Mouse (Mus musculus) limb, embryonic 12.5 days (tissue): Measurements from ENCODE around the gene Gpr156. TPM values are rescaled to one million over a fixed set of nuclear protein-coding genes. Genes with fewer than 3 reads are reported as not detected.
A peak's percentile ranks its signal among the peaks of the same experiment; 100 is the strongest.
"Not testable (repeated sequence)": the region's sequence is repeated elsewhere in the genome, so short reads cannot be mapped to it uniquely, and the experiment has no call there.

ENCODE experiments used
- ATAC-seq: fragments of 200-750 bp; cut with Nextera tagmentation; 2 replicates; pipeline ENCODE4 v1.8.0; 2017; ENCODE audit warnings: low read depth, moderate TSS enrichment; ENCODE audit not compliant: insufficient number of reproducible peaks, insufficient read depth, low FRiP score, low TSS enrichment
- H3K27ac ChIP-seq: fragments of 300-500 bp; sonication (generic); 2 replicates; pipeline ENCODE4 v1.5.1; 2016; ENCODE audit warnings: mild to moderate bottlenecking, moderate library complexity
- H3K27me3 ChIP-seq: fragments of 300-500 bp; sonication (generic); 2 replicates; pipeline ENCODE4 v1.6.1; 2016; ENCODE audit warnings: mild to moderate bottlenecking, moderate library complexity
- H3K36me3 ChIP-seq: fragments of 300-500 bp; sonication (generic); 2 replicates; pipeline ENCODE4 v1.6.1; 2016; ENCODE audit warnings: mild to moderate bottlenecking, moderate library complexity
- H3K4me1 ChIP-seq: fragments of 300-500 bp; sonication (generic); replicated peaks from 2 replicates; pipeline ENCODE4 v1.6.1; 2016
- H3K4me2 ChIP-seq: fragments of 300-500 bp; sonication (generic); 2 replicates; pipeline ENCODE4 v1.6.1; 2016; ENCODE audit warnings: mild to moderate bottlenecking, moderate library complexity
- H3K4me3 ChIP-seq: fragments of 300-500 bp; sonication (generic); replicated peaks from 2 replicates; pipeline ENCODE4 v1.5.1; 2016; ENCODE audit warnings: mild to moderate bottlenecking
- H3K9ac ChIP-seq: fragments of 300-500 bp; sonication (generic); replicated peaks from 2 replicates; pipeline ENCODE4 v1.6.1; 2016; ENCODE audit warnings: mild to moderate bottlenecking, moderate library complexity
- H3K9me3 ChIP-seq: fragments of 300-500 bp; sonication (generic); 2 replicates; pipeline ENCODE4 v1.6.1; 2016; ENCODE audit warnings: mild to moderate bottlenecking, moderate library complexity
- WGBS: fragments of 180-500 bp; shearing (Covaris S2); methylation state at CpG from one replicate; pipeline ENCODE4 v1.1.7; 2016; 5-methylcytosine and 5-hydroxymethylcytosine counted together
- polyA plus RNA-seq: library from polyadenylated mRNA; unstranded; fragments of >200 nt; fragmentation: Nextera tagmentation; extraction: Ambion mirVana; gene quantifications from 2 replicates; pipeline ENCODE4 v1.2.1, GENCODE M21; 2016

Gpr156 gene
- polyA plus RNA-seq, 1 experiment from 2014 or later: 1.5 TPM

DNA sequence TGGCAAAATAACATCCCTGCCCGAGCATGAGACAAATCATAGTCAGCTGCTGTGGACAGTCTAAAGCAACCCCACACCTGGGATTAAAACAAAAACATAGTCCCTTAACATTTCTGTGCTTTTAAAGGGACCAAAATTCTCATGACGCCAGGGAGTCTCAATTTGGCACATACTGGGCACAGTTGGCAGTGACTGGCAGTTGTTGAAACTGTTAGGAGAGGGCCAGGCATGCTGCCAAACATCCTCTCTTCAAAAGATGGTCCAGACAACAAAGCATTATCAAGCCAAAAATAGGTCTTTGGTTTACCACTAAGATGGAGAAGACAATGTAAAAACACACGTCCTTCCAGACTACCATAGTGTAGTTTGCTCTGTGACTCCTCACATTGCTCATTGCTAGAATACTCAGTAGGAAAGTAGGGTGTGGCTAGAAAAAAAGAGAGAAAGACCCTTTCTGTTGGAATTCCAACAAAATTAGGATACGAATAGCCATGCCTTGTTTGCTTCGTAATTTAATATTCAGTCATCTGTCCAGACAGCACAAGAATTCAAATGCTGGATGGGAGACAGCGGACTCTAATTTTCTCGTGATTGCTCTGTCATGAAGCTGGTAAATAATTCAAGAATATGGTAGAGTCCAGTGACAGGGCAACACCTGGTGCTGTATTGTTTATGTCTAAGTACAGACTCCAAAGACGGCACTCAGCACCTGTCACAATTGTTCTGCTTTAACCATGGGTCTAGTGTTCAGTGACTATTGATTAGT lies 28.9 kb downstream of the Gpr156 start:
- no peaks in the 10 kb centered on the region for H3K27me3 ChIP-seq
- H3K36me3 ChIP-seq: no peaks in the 10 kb centered on the region
- H3K9ac ChIP-seq: no peak overlapping the region
- no peak overlapping the region for H3K4me2 ChIP-seq
- H3K4me1 ChIP-seq: peaks cover 8% of the 10 kb centered on the region
- ATAC-seq: no peak
- no peak overlapping the region for H3K27ac ChIP-seq
- H3K4me3 ChIP-seq: no peak overlapping the region
- no peaks in the 10 kb centered on the region for H3K9me3 ChIP-seq
- WGBS: 79% methylated on average over 8 of the region's 8 CpGs

DNA sequence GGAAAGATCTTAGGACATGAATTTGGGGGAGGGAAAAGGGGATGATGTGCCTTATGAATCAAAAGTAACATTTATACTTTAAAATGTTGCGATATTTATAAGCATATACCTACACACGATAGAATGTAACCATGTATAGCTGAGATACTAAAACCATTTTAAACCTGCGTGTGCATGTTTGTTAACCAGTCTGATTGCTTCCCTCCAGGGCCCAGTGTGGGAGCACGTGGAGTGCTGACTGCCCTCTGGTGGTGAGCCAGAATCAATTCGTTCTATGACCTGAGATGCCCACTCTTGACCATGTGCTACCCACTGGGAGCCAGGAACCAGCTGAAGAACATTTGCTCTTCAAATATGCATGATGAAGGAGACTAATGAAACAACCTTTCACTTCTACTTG lies 30.9 kb downstream of the Gpr156 start:
- Histone ChIP-seq H3K27me3 (no peaks in the 10 kb centered on the region), H3K9me3 (no peaks in the 10 kb centered on the region), H3K4me3 (no peak overlapping the region), H3K4me1 (peaks cover 8% of the 10 kb centered on the region), H3K27ac (no peak overlapping the region), H3K36me3 (no peaks in the 10 kb centered on the region), H3K9ac (no peak overlapping the region), H3K4me2 (no peak overlapping the region)
- ATAC-seq: no peak
- WGBS: 38% methylated on average over 5 of the region's 5 CpGs

DNA sequence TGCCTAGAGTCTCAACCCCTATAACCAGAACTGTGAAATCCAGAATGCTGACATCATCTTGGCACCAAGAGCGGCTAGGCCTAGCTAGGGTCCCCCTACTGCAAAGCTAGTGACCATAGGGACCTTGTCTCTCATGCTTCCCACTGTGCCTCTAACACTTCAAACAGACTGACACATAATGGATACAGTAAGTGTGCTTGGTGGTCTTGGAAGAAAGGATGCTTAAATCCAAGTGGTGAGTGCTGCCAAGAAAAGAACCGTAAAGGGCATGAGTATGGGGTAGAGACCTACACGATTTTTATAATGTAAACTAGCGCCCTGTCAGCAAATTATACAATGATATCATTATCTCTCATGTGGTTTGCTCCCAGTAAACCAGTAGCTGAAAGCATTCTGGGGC lies 32.1 kb downstream of the Gpr156 start:
- no peaks in the 10 kb centered on the region for H3K27me3 ChIP-seq
- peaks cover 5% of the 10 kb centered on the region for H3K4me1 ChIP-seq
- H3K36me3 ChIP-seq: no peaks in the 10 kb centered on the region
- H3K4me3 ChIP-seq: no peak overlapping the region
- no peak for ATAC-seq
- 91% methylated on average over 4 of the region's 4 CpGs for WGBS
- H3K9me3 ChIP-seq: no peaks in the 10 kb centered on the region
- no peak overlapping the region for H3K4me2 ChIP-seq
- no peak overlapping the region for H3K27ac ChIP-seq
- no peak overlapping the region for H3K9ac ChIP-seq

DNA sequence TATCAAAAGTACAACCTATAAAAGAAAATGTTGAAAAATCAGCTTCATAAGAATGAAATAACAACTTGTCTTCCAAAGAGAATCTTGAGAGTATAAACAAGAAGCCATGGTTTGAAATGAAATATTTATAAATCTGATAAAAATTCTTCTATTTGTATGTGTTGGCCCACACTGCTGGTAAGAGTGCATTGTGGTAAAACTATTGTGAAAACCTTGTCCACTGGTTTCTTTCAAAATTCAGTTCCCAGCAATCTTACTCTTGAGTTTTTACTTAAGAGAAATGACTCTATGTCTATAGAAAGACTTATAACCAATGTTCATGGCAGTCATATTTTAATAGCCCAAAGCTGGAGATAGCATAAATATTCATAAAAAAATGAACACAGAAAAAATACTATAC lies 34.9 kb downstream of the Gpr156 start:
- H3K9ac ChIP-seq: no peak overlapping the region
- H3K36me3 ChIP-seq: no peaks in the 10 kb centered on the region
- no peak overlapping the region for H3K4me3 ChIP-seq
- H3K27ac ChIP-seq: no peak overlapping the region
- no peaks in the 10 kb centered on the region for H3K9me3 ChIP-seq
- H3K4me1 ChIP-seq: peaks cover 14% of the 10 kb centered on the region
- H3K27me3 ChIP-seq: no peaks in the 10 kb centered on the region
- no peak overlapping the region for H3K4me2 ChIP-seq
- no peak for ATAC-seq

DNA sequence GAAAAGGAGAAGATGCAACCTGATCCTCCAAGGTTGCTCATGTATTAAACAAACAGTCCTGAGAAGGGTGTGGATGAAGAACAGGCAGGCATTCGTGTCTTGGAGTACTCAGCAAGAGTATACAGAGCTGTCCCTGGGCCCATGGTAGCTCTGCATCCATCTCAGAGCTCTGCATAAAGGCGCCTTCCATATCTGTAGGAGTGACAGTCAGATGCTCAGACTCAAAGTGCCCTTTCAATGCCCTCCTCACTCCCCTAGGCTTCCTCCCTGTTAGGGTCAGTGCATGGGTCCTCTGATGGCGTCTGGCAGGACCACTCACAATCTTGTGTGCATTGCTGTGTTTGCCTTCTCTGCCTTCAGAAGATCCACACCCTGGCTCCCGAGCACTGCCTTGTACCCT lies 36.9 kb downstream of the Gpr156 start:
- Histone ChIP-seq H3K36me3 (no peaks in the 10 kb centered on the region), H3K27me3 (no peaks in the 10 kb centered on the region), H3K4me3 (no peak overlapping the region), H3K4me1 (peaks cover 17% of the 10 kb centered on the region), H3K9ac (no peak overlapping the region), H3K27ac (no peak overlapping the region), H3K9me3 (no peaks in the 10 kb centered on the region), H3K4me2 (no peak overlapping the region)
- no peak for ATAC-seq
- 72% methylated on average over 4 of the region's 4 CpGs for WGBS

DNA sequence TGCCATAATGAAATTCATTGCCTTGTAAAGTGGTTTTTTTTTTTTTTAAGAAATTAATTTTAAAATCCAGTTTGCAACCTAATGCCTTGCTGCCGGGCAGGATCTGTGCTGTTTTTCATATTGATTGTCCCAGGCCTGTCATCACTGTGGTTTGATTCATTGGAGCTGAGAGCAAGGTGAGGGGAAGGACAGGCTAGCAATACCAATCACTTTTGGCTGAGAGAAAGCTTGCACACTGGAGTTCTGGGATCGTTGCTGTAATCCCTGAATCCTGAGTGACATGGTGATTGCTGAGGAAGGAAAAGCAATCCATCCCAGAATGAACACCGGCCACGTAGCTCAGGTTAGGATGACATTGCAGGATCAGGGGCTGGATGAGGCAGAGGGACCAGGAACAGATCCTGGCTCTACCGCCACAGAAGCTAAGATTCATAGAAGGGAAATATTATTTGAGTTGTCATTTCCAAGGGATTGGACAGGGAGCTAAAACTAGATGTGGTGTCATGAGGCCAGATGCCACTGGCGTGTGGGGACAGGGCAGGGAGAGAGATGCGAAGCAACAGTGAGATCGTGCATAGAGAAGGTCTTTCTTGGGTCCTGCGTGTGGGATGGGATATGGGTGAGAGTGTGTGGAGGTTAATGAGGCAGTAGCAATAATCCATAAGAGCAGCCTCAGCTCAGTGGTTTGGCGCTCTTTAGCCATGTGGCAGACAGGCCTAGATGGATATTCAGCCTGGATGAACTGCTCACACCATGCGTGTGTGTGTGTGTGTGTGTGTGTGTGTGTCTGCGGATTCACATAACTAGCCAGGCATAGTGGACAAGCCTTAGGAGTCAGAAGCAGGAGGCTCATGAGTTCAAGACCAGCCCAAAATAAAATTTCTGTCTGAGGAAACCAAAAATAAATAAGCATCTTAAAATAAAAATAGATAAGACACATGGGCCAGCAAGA lies 38.0 kb downstream of the Gpr156 start:
- Histone ChIP-seq H3K27me3 (no peaks in the 10 kb centered on the region), H3K4me3 (no peak overlapping the region), H3K36me3 (no peaks in the 10 kb centered on the region), H3K9me3 (no peaks in the 10 kb centered on the region), H3K9ac (no peak overlapping the region), H3K4me2 (no peak overlapping the region), H3K4me1 (peaks cover 17% of the 10 kb centered on the region), H3K27ac (no peak overlapping the region)
- WGBS: 77% methylated on average over 12 of the region's 12 CpGs
- ATAC-seq: no peak

DNA sequence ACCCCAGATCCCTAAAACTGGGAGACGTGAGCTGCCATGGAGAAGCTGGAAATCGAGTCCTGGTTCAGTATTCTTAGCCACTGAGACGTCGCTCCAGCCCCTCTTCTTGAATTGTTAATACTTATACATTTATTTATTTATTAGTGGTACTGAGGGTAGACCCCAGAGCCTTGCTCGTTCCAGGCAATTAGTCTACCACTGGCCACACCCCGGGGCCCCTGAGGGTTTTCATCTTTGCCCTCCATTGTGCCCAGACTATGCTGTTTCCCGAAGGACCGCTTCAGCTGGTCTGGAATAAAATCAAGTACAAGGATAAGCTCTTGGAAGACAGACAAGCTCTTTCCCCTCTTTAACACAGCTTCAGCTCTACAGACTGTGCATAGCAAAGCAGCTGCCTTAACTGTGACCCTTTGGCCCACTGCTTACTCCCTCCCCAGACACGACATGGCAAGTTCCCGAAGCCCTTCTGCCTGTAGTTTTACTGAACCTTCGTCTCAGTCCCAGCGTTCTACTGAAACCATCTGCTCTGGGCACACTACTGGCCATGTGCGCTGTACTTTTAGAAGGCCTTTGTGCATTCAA lies 39.1 kb downstream of the Gpr156 start:
- H3K36me3 ChIP-seq: no peaks in the 10 kb centered on the region
- WGBS: 64% methylated on average over 13 of the region's 13 CpGs
- no peaks in the 10 kb centered on the region for H3K27me3 ChIP-seq
- no peak overlapping the region for H3K9ac ChIP-seq
- H3K27ac ChIP-seq: no peak overlapping the region
- H3K4me1 ChIP-seq: peaks cover 17% of the 10 kb centered on the region
- H3K9me3 ChIP-seq: no peaks in the 10 kb centered on the region
- no peak overlapping the region for H3K4me3 ChIP-seq
- H3K4me2 ChIP-seq: no peak overlapping the region
- ATAC-seq: no peak

DNA sequence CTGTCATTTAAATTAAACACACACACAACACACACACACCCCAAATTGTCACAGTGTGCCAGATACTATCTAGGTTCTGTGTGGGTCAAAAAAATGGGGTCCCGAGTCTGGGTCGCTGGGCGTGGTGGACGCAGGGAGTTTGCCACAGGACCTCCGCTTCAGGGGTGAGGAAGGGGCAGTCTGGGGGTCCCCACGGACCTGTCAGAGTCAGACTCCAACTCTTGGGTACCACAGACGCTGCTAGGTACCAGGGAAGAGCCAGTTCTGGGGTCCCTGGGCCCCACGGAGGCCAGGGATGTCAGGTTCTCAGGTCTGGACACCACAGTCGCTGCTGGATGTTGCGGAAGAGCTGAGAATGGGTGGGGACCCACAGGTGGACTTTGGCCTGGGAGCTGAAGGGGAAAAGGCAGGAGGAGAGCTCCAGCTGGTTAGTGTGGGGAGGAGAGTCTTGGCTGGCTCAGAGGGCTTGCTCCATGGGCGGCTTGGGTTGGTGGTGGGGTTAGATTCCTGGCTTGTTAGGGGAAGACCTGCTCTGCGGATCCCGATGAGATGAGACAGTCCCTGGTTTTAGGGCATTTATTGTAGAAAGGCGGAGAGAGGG lies 39.9 kb downstream of the Gpr156 start:
- Histone ChIP-seq H3K4me2 (no peak overlapping the region), H3K9me3 (no peaks in the 10 kb centered on the region), H3K36me3 (no peaks in the 10 kb centered on the region), H3K27ac (no peak overlapping the region), H3K27me3 (no peaks in the 10 kb centered on the region), H3K9ac (no peak overlapping the region), H3K4me1 (peaks cover 17% of the 10 kb centered on the region), H3K4me3 (no peak overlapping the region)
- ATAC-seq: no peak
- WGBS: 85% methylated on average over 14 of the region's 14 CpGs

DNA sequence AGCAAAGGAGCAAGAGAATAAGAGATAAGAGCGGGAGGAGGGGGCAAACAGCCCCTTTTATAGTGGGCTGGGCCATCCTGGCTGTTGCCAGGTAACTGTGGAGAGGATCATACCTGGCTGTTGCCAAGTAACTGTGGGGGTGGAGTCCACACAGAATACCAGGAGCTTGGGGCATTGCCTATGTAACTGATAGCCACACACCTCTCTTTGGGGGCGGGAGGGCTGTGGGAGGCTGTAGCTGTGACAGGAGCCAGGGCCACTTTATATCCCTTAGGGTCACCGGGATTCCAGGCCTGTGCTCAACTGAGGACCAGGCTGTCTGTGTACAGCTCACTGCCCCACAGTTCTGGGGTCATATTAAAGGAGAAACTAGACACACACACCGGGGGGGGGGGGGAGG lies 40.5 kb downstream of the Gpr156 start:
- Histone ChIP-seq H3K4me1 (peaks cover 17% of the 10 kb centered on the region), H3K27ac (no peak overlapping the region), H3K4me3 (no peak overlapping the region), H3K9me3 (no peaks in the 10 kb centered on the region), H3K9ac (no peak overlapping the region), H3K4me2 (no peak overlapping the region), H3K36me3 (no peaks in the 10 kb centered on the region), H3K27me3 (no peaks in the 10 kb centered on the region)
- ATAC-seq: 0 out of 2 replicates have a peak, but pooled peaks have one; percentile 53
- WGBS: 42% methylated on average over 4 of the region's 4 CpGs

DNA sequence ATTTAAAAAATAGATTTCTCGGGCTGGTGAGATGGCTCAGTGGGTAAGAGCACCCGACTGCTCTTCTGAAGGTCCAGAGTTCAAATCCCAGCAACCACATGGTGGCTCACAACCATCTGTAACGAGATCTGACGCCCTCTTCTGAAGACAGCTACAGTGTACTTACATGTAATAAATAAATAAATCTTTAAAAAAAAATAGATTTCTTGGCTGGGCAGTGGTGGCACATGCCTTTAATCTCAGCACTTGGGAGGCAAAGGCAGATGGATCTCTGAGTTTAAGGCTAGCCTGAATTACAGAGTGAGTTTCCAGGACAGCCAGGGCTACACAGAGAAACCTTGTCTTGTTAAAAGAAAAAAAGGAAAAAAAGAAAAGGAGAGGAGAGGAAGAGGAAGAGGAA lies 46.4 kb downstream of the Gpr156 start:
- not testable (repeated sequence) for H3K27me3 ChIP-seq, H3K4me2 ChIP-seq, H3K9ac ChIP-seq, H3K9me3 ChIP-seq, H3K27ac ChIP-seq, H3K36me3 ChIP-seq, ATAC-seq, H3K4me3 ChIP-seq
- 77% methylated on average over 4 of the region's 4 CpGs for WGBS
- peaks cover 22% of the 10 kb centered on the region for H3K4me1 ChIP-seq
